8 mouse cellular contexts compared by ENCODE assay signal in genomic region chr16:97996616-97997382, GRCm38 (mm10). TPM values are rescaled to one million over a fixed set of nuclear protein-coding genes. Genes with fewer than 3 reads are reported as not detected.
DNase-seq lines count a peak whose midpoint lies in the region; ATAC-seq lines count a peak whose summit lies in the region.

Gene B230307C23Rik (plus strand): TSS chr16:97997315.

- peak; percentile 89 for DNase-seq in T-cell, adult 2 months (ENCODE audit: low spot score)
- DNase-seq in cerebellum, postnatal 36 days, result peak; percentile 72 to 75
- DNase-seq in frontal cortex, postnatal 36 days (ENCODE audit: low spot score in 2 of 2), result peak; percentile 81 to 90
- peak; percentile 80 for DNase-seq in left cerebral cortex, adult 11 months (ENCODE audit: low spot score)
- peak; percentile 89 to 90 for DNase-seq in lung, postnatal 4 days
- DNase-seq in retina, postnatal 7 days (ENCODE audit: low read depth, low spot score), result peak; percentile 56
- peak; percentile 61 for DNase-seq in urinary bladder, adult 2 months (ENCODE audit: low spot score)

- 2% methylated on average over 22 of the region's 22 CpGs for WGBS in hindbrain, embryonic 15.5 days

- H3K9ac ChIP-seq in hindbrain, embryonic 15.5 days, result peak within 1 kb of the TSS; percentile 49

- 0 out of 2 replicates have a peak, but pooled peaks cover 7% of the 10 kb centered on the region for H3K36me3 ChIP-seq in hindbrain, embryonic 15.5 days

- H3K4me3 ChIP-seq in hindbrain, embryonic 15.5 days, result peak within 1 kb of the TSS; percentile 53

- peaks cover 14% of the 10 kb centered on the region for H3K4me1 ChIP-seq in hindbrain, embryonic 15.5 days (replicated peaks)

- ATAC-seq in hindbrain, embryonic 15.5 days (ENCODE audit: low FRiP score, low read depth), result peak; percentile 99

- H3K27ac ChIP-seq in hindbrain, embryonic 15.5 days (replicated peaks), result peak within 1 kb of the TSS; percentile 65

- peak within 1 kb of the TSS; percentile 76 for H3K4me2 ChIP-seq in hindbrain, embryonic 15.5 days

- 0 out of 2 replicates have a peak, but pooled peaks cover 2% of the 10 kb centered on the region for H3K27me3 ChIP-seq in hindbrain, embryonic 15.5 days

- H3K9me3 ChIP-seq in hindbrain, embryonic 15.5 days, result 0 out of 2 replicates have a peak, but pooled peaks cover 4% of the 10 kb centered on the region

RNA-seq across cellular contexts. Expression of gene B230307C23Rik, which starts in this region (rescaled TPM):
- 17.8 and 21.2 TPM in 2 replicates for polyA plus RNA-seq in hindbrain, embryonic 15.5 days (2015; fragmentation: Nextera tagmentation; extraction: Ambion mirVana)
- 14.0 and 15.1 TPM in 2 replicates for polyA plus RNA-seq in urinary bladder, adult 2 months (2012; rRNA removed)

Comparison
In these comparisons a context has a peak if more than half of its experiments do, and no peak if none do; other contexts are left out.
1. Peak in every context shown above with its lines: DNase-seq, ATAC-seq, H3K4me3 ChIP-seq and H3K27ac ChIP-seq.